Mouse (Mus musculus): ENCODE measurements around the gene Capn8. TPM values are rescaled to one million over a fixed set of nuclear protein-coding genes. Genes with fewer than 3 reads are reported as not detected.
"Not testable (repeated sequence)": the region's sequence is repeated elsewhere in the genome, so short reads cannot be mapped to it uniquely, and the experiment has no call there.

Gene Capn8
- polyA plus RNA-seq, 1 experiment = 0.12 TPM

DNA sequence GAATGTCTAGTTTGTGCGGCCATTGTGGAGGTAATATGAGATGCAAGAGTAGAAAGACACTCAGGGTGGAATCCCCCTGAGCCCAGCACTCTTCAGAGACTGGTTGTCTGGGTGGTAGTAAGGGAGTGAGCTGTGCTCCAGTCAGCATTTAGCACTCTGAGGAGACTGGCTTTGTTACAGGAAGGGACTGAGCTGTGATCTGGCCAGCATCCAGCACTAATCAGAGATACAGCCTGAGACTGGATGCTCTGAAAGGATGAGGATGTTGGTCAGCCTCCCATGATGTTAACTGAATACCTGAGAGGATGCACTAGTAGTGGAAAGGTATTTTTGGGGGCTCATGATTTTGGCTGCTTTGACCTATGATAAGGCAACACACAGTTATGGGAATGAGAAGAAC is 61.4 kb downstream of the Capn8 start:
- TF ChIP-seq CTCF (IDR thresholded peaks at IDR 0.05; ENCODE audit: borderline replicate concordance, control insufficient read depth, extremely low read depth, insufficient read depth, low read length, poor library complexity) = no peak
- no peak for TF ChIP-seq POLR2A (IDR thresholded peaks at IDR 0.05; ENCODE audit: control insufficient read depth, extremely low read depth, insufficient read depth, low read length, poor library complexity)
- no peaks in the 10 kb centered on the region for H3K27me3 ChIP-seq (ENCODE audit: control insufficient read depth, insufficient read depth, low read length)
- no peak for DNase-seq
- H3K4me1 ChIP-seq (replicated peaks; ENCODE audit: control insufficient read depth, insufficient read depth, low read length) = no peaks in the 10 kb centered on the region
- no peak overlapping the region for H3K27ac ChIP-seq (ENCODE audit: control insufficient read depth, insufficient read depth, low read length)
- no peak overlapping the region for H3K4me3 ChIP-seq (ENCODE audit: control insufficient read depth, insufficient read depth, low read length)
- H3K36me3 ChIP-seq (ENCODE audit: control insufficient read depth, insufficient read depth, low read length) = no peaks in the 10 kb centered on the region
- WGBS = 76% methylated on average over 1 of the region's 1 CpGs

GRCm38 (mm10) chr1:182629228-182629627 is 64.4 kb downstream of the Capn8 start:
- DNase-seq = no peak
- TF ChIP-seq POLR2A (IDR thresholded peaks at IDR 0.05; ENCODE audit: control insufficient read depth, extremely low read depth, insufficient read depth, low read length, poor library complexity) (no peak), CTCF (IDR thresholded peaks at IDR 0.05; ENCODE audit: borderline replicate concordance, control insufficient read depth, extremely low read depth, insufficient read depth, low read length, poor library complexity) (no peak)
- Histone ChIP-seq H3K27me3 (ENCODE audit: control insufficient read depth, insufficient read depth, low read length) (no peaks in the 10 kb centered on the region), H3K36me3 (ENCODE audit: control insufficient read depth, insufficient read depth, low read length) (no peaks in the 10 kb centered on the region), H3K27ac (ENCODE audit: control insufficient read depth, insufficient read depth, low read length) (no peak overlapping the region), H3K4me3 (ENCODE audit: control insufficient read depth, insufficient read depth, low read length) (no peak overlapping the region), H3K4me1 (replicated peaks; ENCODE audit: control insufficient read depth, insufficient read depth, low read length) (no peaks in the 10 kb centered on the region)
- WGBS = 91% methylated on average over 4 of the region's 4 CpGs

DNA sequence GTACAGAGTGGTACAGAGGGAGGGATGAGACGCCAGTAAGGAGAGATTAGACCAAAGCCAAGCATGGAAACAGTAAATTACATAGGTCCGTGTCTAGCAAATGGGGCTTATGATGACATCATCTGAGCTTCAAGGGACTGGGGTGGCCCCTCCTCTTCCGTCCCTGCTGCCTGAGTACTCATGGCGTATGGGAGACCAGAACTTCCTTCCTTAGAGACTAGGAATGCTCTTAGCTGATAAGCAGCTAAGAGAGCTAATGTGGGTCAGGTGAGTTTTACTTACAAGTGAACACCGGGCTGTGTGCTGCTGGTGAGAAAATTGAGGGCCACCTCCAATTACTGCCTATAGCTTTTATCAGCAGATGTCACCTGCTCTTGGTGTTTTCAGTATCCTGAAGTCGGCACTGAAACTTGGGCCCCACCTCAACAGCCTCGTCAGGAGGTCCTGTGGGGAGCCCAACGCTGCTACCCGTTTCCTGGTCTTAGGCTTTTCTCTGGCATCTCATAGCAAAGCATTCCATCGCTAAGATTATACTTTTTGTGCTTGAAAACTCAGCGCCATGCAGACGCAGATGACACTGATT is 69.0 kb downstream of the Capn8 start:
- TF ChIP-seq POLR2A (IDR thresholded peaks at IDR 0.05; ENCODE audit: control insufficient read depth, extremely low read depth, insufficient read depth, low read length, poor library complexity) (no peak), CTCF (IDR thresholded peaks at IDR 0.05; ENCODE audit: borderline replicate concordance, control insufficient read depth, extremely low read depth, insufficient read depth, low read length, poor library complexity) (no peak)
- no peak for DNase-seq
- H3K4me1 ChIP-seq (replicated peaks; ENCODE audit: control insufficient read depth, insufficient read depth, low read length) = no peaks in the 10 kb centered on the region
- H3K27me3 ChIP-seq (ENCODE audit: control insufficient read depth, insufficient read depth, low read length) = no peaks in the 10 kb centered on the region
- H3K27ac ChIP-seq (ENCODE audit: control insufficient read depth, insufficient read depth, low read length) = no peak overlapping the region
- 33% methylated on average over 12 of the region's 12 CpGs for WGBS
- H3K36me3 ChIP-seq (ENCODE audit: control insufficient read depth, insufficient read depth, low read length) = no peaks in the 10 kb centered on the region
- H3K4me3 ChIP-seq (ENCODE audit: control insufficient read depth, insufficient read depth, low read length) = no peak overlapping the region

GRCm38 (mm10) chr1:182639016-182639415 is 74.2 kb downstream of the Capn8 start:
- H3K27ac ChIP-seq (ENCODE audit: control insufficient read depth, insufficient read depth, low read length) = no peak overlapping the region
- WGBS = 83% methylated on average over 7 of the region's 7 CpGs
- H3K4me1 ChIP-seq (replicated peaks; ENCODE audit: control insufficient read depth, insufficient read depth, low read length) = no peaks in the 10 kb centered on the region
- H3K27me3 ChIP-seq (ENCODE audit: control insufficient read depth, insufficient read depth, low read length) = no peaks in the 10 kb centered on the region
- no peak overlapping the region for H3K4me3 ChIP-seq (ENCODE audit: control insufficient read depth, insufficient read depth, low read length)
- no peaks in the 10 kb centered on the region for H3K36me3 ChIP-seq (ENCODE audit: control insufficient read depth, insufficient read depth, low read length)
- no peak for DNase-seq
- no peak for TF ChIP-seq CTCF (IDR thresholded peaks at IDR 0.05; ENCODE audit: borderline replicate concordance, control insufficient read depth, extremely low read depth, insufficient read depth, low read length, poor library complexity)
- TF ChIP-seq POLR2A (IDR thresholded peaks at IDR 0.05; ENCODE audit: control insufficient read depth, extremely low read depth, insufficient read depth, low read length, poor library complexity) = no peak

- Histone ChIP-seq H3K4me1 (replicated peaks; ENCODE audit: control insufficient read depth, insufficient read depth, low read length) (no peaks in the 10 kb centered on the region), H3K36me3 (ENCODE audit: control insufficient read depth, insufficient read depth, low read length) (no peaks in the 10 kb centered on the region), H3K4me3 (ENCODE audit: control insufficient read depth, insufficient read depth, low read length) (no peak overlapping the region), H3K27me3 (ENCODE audit: control insufficient read depth, insufficient read depth, low read length) (no peaks in the 10 kb centered on the region), H3K27ac (ENCODE audit: control insufficient read depth, insufficient read depth, low read length) (no peak overlapping the region)
- no peak for TF ChIP-seq POLR2A (IDR thresholded peaks at IDR 0.05; ENCODE audit: control insufficient read depth, extremely low read depth, insufficient read depth, low read length, poor library complexity)
- no peak for TF ChIP-seq CTCF (IDR thresholded peaks at IDR 0.05; ENCODE audit: borderline replicate concordance, control insufficient read depth, extremely low read depth, insufficient read depth, low read length, poor library complexity)
- 94% methylated on average over 5 of the region's 5 CpGs for WGBS
- no peak for DNase-seq
These were observed 74.6 kb downstream of the Capn8 start for GRCm38 (mm10) chr1:182639456-182639855.

- H3K4me3 ChIP-seq (ENCODE audit: control insufficient read depth, insufficient read depth, low read length) = no peak overlapping the region
- no peak for DNase-seq
- TF ChIP-seq CTCF (IDR thresholded peaks at IDR 0.05; ENCODE audit: borderline replicate concordance, control insufficient read depth, extremely low read depth, insufficient read depth, low read length, poor library complexity) (no peak), POLR2A (IDR thresholded peaks at IDR 0.05; ENCODE audit: control insufficient read depth, extremely low read depth, insufficient read depth, low read length, poor library complexity) (no peak)
- H3K36me3 ChIP-seq (ENCODE audit: control insufficient read depth, insufficient read depth, low read length) = no peaks in the 10 kb centered on the region
- no peak overlapping the region for H3K27ac ChIP-seq (ENCODE audit: control insufficient read depth, insufficient read depth, low read length)
- WGBS = 77% methylated on average over 4 of the region's 4 CpGs
- no peaks in the 10 kb centered on the region for H3K27me3 ChIP-seq (ENCODE audit: control insufficient read depth, insufficient read depth, low read length)
- H3K4me1 ChIP-seq (replicated peaks; ENCODE audit: control insufficient read depth, insufficient read depth, low read length) = no peaks in the 10 kb centered on the region
These were observed 75.3 kb downstream of the Capn8 start for GRCm38 (mm10) chr1:182640094-182640493.

DNA sequence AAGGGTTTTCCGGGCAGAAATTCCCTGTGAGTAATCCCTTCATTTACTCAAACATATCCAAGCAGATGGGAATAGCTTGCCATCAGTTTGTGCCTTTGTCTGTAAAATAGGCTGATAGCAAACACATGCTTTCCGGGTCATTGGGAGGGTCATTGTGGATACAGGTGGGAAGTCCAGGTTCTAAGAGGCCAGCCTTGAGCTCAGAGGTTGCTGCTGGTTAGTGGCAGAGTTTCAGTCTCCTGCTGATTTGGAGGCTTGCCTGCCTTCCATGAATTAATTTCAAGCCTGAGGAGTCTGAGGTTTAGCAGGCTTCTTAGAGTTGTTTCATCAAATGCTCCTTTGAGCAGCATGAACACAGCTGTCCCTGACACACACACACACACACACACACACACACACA is 78.0 kb downstream of the Capn8 start:
- Histone ChIP-seq H3K4me3 (ENCODE audit: control insufficient read depth, insufficient read depth, low read length) (no peak overlapping the region), H3K27me3 (ENCODE audit: control insufficient read depth, insufficient read depth, low read length) (no peaks in the 10 kb centered on the region), H3K4me1 (replicated peaks; ENCODE audit: control insufficient read depth, insufficient read depth, low read length) (no peaks in the 10 kb centered on the region), H3K36me3 (ENCODE audit: control insufficient read depth, insufficient read depth, low read length) (no peaks in the 10 kb centered on the region), H3K27ac (ENCODE audit: control insufficient read depth, insufficient read depth, low read length) (no peak overlapping the region)
- TF ChIP-seq POLR2A (IDR thresholded peaks at IDR 0.05; ENCODE audit: control insufficient read depth, extremely low read depth, insufficient read depth, low read length, poor library complexity) = no peak
- 93% methylated on average over 2 of the region's 2 CpGs for WGBS
- DNase-seq = no peak

GRCm38 (mm10) chr1:182644418-182644817 is 79.6 kb downstream of the Capn8 start:
- not testable (repeated sequence) for H3K4me1 ChIP-seq (replicated peaks; ENCODE audit: control insufficient read depth, insufficient read depth, low read length); H3K4me3 ChIP-seq (ENCODE audit: control insufficient read depth, insufficient read depth, low read length); H3K36me3 ChIP-seq (ENCODE audit: control insufficient read depth, insufficient read depth, low read length); DNase-seq; H3K27me3 ChIP-seq (ENCODE audit: control insufficient read depth, insufficient read depth, low read length); H3K27ac ChIP-seq (ENCODE audit: control insufficient read depth, insufficient read depth, low read length)
- WGBS = 90% methylated on average over 8 of the region's 8 CpGs
